Mouse (Mus musculus) layer of hippocampus, adult 2 months (tissue): ENCODE measurements at regions not wholly inside any gene's neighbourhood (a gene's known extent, or its start where the extent isn't known, plus 50 kb on each side); places are given as distances from the start of the nearest gene placed in this dataset.

ENCODE experiments used
- DNase-seq, 2 experiments: peaks; one replicate each; pipeline ENCODE4 v3.0.0; 2022; ENCODE audit warnings: low spot score in 2 of 2
- H3K27ac ChIP-seq: fragments of 200-600 bp; 2 replicates; pipeline ENCODE4 v1.8.1; 2022
- H3K4me3 ChIP-seq: fragments of 200-600 bp; 2 replicates; pipeline ENCODE4 v1.8.1; 2022; ENCODE audit warnings: mild to moderate bottlenecking
- CTCF ChIP-seq: fragments of 200-600 bp; conservative IDR thresholded peaks from 2 replicates; pipeline ENCODE4 v1.8.1; 2022; ENCODE audit warnings: antibody characterized with exemption, mild to moderate bottlenecking, moderate library complexity

DNA sequence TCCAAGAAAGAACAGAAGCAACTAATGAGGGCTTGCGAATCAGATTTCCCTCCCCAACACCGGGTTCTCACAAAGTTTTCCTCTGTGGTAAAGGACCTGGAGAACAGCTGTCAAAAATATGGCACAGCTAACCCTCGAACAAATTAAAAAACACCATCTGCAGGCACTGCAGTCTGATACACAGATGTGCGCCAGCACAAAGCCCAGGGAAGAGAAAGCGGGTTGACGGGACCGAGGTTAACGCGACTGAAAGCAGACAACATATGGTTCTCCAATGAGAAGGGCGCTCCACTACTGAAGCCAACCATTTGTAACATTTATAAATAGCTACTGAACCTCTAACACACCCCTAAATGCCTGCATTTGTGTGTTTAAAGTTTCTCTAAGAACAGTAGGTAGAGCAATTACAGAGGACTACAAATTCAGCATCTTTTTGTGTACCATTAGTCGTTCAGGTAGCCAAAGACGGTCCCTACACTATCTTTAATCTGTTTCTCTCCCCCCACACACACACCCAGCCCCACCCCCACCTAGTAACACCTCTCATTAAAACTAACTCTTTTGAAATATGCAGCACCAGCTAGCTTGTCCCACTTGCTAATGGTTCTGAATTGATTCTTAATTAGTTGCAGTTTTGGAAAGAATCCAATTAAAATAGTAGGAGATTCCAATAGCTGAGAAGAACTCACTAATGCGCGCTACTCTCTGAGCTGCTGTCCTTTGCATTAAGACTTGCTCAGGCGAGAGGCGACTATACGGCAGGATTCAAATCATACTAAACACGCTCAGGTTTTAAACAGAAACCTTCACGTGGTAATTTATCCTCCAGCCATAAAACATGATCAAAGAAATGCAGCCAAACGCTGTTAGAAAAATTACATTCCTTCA lies 236.0 kb upstream of the Hnrnpa3 start:
- Histone ChIP-seq H3K27ac (no peak overlapping the region), H3K4me3 (no peak overlapping the region)
- DNase-seq: no peak
- no peak for TF ChIP-seq CTCF

DNA sequence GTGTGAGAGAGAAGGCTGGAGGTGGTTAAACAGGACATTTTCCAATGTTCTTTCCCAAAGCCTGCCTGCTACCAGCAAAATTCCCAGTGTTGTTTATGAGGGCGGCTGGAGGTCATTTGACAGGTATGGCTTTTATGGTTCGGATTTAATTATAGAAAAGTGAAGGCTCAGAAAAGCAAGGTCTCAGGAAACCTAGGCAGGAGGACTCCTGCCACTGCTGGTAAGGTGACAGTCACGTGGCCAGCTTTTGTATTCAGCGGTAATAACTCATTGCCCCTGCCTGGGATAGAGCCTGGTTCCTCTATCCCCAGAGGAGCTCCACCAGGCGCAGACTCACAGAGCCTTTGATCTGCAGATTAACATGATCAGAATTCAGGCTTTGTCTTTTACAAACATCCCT lies 235.2 kb upstream of the Hnrnpa3 start:
- no peak for TF ChIP-seq CTCF
- DNase-seq: no peak
- H3K27ac ChIP-seq: no peak overlapping the region
- H3K4me3 ChIP-seq: no peak overlapping the region

DNA sequence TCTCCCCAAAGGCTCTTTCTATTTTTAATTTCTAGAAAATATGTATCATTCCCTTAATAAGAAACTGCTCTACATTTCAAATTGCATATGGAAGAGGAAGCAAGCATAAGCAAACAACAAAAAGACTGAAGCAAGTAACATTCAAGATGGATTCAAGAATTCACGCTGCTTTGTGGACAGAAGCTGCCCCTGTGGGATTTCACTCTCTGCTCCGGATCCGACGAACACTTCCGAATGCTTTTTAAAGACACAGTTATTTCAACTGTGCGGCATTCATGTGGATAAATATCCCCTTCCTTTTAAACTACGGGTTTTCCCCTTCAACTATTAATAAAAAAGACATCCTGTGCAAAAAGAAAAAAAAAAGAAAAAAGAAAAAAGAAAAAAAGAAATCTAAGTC lies 234.7 kb upstream of the Hnrnpa3 start:
- no peak for DNase-seq
- TF ChIP-seq CTCF: no peak
- H3K27ac ChIP-seq: no peak overlapping the region

DNA sequence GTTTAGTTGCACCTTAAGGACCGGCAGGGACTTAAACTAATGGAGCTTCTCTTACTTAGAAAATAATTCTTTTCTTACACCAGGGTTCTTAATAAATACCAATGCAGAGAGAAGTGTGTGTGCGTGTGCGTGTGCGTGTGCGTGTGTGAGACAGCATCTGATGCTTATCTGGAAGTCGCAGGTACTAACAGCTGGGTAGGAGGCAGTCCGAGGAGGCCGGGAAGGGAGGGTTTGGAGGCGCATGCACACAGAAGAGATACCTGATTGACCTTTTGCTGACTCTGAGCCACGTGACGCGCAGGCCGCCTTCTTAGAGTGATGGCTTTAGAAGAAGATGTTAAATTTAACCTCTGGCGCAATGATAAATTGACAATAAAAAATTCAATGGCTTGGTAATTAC lies 234.2 kb upstream of the Hnrnpa3 start:
- Histone ChIP-seq H3K4me3 (no peak overlapping the region), H3K27ac (no peak overlapping the region)
- no peak for DNase-seq
- TF ChIP-seq CTCF: no peak

More for the DNA sequence above, 234.7 kb upstream of the Hnrnpa3 start:
- no peak overlapping the region for H3K4me3 ChIP-seq

DNA sequence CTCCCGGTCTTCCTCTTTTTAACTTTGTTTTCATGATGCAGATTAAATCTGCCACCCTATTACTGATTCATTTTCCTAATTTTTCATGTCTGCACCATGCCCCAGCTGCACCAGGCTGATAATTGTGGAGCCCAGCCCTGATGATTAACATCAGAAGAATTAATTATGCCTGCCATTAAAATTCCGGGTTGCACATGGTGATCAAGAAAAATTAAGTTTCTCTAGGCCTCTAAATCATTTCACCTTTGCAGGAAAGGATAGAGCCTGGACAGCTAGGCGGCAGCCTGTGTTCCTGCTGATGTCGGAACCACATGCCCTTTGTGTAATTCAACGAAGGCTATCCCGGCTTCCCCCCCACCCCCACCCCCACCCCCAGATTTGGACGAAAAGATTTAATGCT lies 233.7 kb upstream of the Hnrnpa3 start:
- no peak overlapping the region for H3K4me3 ChIP-seq
- TF ChIP-seq CTCF: no peak
- no peak overlapping the region for H3K27ac ChIP-seq
- no peak for DNase-seq

DNA sequence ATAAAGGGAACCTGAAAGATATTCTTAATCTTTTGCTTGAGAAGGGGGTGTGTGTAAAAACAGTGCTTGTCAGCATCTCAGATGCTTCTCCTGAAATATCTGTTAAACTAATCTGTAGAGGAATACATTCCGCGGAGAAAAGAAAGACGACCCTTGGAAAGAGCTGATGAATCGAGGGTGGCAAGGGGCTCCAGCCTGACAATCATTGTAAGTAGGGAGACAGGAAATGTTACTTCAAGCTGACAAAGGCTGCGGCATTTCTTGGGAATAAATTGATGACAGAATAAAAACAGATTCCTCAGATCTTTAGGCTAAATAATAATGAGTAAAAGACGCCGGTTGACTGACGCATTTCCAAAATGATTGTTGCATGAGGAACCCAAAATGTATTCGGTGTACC lies 233.3 kb upstream of the Hnrnpa3 start:
- no peak overlapping the region for H3K4me3 ChIP-seq
- no peak for TF ChIP-seq CTCF
- H3K27ac ChIP-seq: no peak overlapping the region
- no peak for DNase-seq

DNA sequence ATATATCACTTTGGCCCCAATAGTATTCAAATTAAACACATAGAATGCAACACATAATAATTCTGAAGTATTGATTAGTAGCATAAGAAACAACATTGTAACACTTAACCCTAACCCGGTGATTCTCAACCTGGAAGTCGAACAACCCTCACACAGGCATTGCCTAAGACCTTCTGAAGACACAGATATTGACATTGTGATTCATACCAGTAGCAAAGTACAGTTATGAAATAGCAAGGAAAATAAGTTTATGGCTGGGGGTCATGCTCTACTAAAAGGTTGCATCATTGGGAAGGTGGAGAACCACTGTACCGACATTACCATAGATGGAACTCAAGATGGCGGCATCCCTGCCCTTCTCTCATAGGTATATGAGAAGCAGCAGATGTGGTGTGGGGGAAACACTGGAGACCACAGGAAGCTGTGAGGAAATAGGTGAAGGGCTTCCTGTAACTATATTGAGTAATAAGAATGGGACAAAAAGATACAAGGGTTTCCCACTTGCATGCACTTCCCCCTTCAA lies 231.1 kb upstream of the Hnrnpa3 start:
- Histone ChIP-seq H3K4me3 (no peak overlapping the region), H3K27ac (no peak overlapping the region)
- no peak for TF ChIP-seq CTCF
- DNase-seq: no peak

DNA sequence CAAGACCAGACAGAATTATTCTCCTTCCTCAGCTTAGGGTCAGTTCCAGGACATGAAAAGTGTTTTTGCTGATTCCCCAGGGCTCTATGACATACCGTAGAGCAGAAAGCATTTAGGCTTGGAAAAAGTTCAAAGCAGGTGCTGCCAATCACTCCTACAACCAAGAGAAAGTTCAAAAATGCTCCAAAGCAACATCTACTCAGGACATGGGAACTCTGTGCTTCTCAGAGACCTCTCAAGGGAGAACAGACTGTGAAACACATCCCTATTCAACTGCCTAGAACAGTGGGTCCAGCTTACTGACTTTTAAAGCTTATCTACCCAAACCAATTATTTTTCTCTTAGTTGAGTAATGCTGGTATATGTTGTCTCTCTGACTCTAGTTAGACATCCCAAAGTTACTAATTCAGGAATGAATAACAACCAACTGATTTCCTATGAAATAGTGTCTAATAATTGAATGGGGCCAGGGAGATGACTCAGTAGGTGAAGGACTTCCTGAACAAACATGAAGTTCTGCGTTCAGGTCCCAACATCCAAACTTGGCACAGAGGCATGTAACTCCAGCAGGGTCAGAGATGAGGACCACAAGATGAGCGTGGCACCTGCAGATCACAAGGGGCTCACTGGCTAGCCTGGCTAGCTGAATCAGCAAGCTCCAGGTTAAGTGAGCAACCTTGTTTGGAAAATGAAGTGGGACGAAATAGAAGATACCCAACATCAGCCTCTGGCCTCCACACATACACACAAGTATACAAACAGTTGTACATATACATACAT lies 228.7 kb upstream of the Hnrnpa3 start:
- no peak overlapping the region for H3K27ac ChIP-seq
- no peak overlapping the region for H3K4me3 ChIP-seq
- no peak for TF ChIP-seq CTCF
- no peak for DNase-seq

DNA sequence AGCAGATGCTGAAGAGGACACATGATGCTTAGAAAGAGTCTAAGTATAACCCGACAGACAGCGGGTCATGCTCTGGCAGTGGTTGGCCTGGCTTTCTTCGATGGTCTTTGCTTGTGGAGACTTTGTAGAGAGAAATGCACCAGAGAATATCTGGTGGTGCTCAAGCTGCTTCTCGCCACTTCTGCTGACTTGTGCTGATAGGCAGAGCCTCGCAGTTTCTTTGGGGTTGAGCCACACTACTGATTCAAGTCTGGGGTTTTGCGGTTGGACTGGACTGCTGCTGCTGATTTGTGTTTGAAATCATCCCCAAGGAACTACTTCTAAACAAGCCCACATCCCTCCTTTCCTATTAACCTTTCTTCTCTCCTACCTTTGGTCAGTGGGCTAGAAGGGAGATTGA lies 227.1 kb upstream of the Hnrnpa3 start:
- TF ChIP-seq CTCF: no peak
- H3K27ac ChIP-seq: no peak overlapping the region
- H3K4me3 ChIP-seq: no peak overlapping the region
- no peak for DNase-seq

DNA sequence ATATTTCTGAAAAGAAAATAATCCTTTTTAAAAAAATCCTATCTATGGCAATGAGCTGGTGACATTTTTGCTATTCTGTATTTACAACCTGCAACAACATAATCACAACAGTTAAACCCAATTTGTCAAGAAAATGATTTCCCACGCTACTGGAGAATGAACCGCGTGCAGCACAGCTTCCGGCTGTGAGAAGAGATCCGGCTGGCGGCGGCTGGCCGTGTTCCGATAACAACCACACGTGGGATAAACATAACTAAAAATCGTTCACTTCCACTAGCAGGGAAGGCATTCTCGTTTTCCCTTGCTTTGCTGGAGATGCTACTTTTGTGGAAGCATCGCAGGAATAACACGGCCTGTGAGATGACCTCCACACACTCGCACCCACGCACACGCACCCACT lies 224.5 kb upstream of the Hnrnpa3 start:
- DNase-seq: no peak
- Histone ChIP-seq H3K4me3 (no peak overlapping the region), H3K27ac (no peak overlapping the region)
- TF ChIP-seq CTCF: no peak

DNA sequence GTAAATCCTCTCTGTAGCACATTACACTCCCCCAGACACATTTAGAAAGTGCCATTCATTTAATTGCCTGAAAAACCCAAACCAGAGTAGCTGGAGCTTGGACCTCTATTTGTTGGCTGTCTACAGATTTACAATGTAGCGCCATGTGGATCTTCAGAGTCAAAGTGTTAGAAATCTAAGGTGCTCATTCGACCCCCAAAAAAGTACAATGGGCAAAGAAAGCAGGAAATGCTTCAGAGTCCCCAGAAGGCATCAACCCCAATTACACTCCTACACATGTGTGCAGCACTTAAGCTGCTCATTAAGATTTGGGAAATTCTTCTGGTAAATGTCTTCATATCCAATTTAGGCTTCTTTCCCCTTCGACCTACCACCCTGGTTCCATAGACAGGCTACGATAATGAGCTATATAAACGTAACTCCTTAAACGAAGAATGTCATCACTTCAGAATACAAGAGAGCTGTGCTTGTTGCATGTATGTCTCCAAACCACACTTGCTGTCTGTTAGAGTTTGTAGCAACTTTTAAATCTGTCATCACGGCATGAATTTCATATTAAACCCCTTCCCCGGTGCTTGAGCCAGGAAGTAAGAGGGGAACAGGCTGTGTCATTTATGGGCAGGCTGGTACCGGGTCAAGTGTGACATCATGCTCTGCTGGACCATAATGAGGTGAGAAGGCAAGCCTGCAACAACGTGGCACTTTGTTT lies 219.4 kb upstream of the Hnrnpa3 start:
- no peak for TF ChIP-seq CTCF
- DNase-seq: no peak
- Histone ChIP-seq H3K27ac (no peak overlapping the region), H3K4me3 (no peak overlapping the region)

DNA sequence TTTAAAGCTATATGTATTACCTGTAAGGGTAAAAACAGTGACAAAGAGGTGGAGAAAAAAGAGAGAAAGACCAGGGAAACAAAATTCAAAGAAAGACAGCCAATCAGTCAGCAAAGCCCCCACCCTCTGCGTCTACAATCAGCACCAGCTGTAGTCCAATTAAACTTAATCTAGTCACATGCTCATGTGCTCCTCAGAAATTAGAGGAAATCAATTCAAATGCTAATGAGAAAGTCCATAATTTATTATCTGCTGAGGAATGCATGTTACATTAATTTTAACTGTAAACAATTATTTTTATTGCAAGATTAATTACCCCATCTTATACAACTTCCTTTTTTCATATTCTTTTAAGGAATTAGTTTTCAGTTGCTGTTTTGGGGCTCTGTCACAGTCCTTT lies 216.4 kb upstream of the Hnrnpa3 start:
- Histone ChIP-seq H3K4me3 (no peak overlapping the region), H3K27ac (no peak overlapping the region)
- TF ChIP-seq CTCF: no peak
- no peak for DNase-seq

DNA sequence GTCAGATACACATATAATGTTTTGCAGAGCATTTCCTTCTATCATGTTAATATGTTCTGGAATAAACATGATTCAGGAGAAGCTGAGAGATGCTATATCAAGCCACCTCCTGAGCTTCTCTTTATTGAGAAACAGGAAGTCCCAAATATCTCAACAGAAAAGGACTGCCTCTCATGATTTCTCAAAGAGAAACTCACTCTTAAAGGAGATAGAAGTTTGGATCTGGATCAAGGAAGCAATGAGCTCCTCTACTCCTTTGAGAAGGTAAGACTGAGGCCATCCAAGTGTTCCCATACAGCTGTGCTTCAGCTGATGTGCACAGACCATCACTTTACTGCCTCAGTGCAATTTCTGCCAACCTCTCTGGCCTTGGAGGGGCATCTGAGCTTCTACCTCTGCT lies 213.9 kb upstream of the Hnrnpa3 start:
- Histone ChIP-seq H3K4me3 (no peak overlapping the region), H3K27ac (no peak overlapping the region)
- no peak for DNase-seq
- no peak for TF ChIP-seq CTCF
